In genomic region chr13:23763242-23763585, GRCm38 (mm10) we compare ENCODE assay signal across 8 mouse cellular contexts. TPM values are rescaled to one million over a fixed set of nuclear protein-coding genes. Genes with fewer than 3 reads are reported as not detected.
DNase-seq lines count a peak whose midpoint lies in the region; ATAC-seq lines count a peak whose summit lies in the region.

No protein-coding gene starts in this region.

- H3K9ac ChIP-seq in kidney, embryonic 14.5 days (ENCODE audit: low read depth, low read length) = peak overlapping the region; percentile 81
- no peak overlapping the region for H3K9ac ChIP-seq in hindbrain, embryonic 15.5 days
- peak overlapping the region; percentile 67; the same call in 1 of the 2 replicates for H3K9ac ChIP-seq in midbrain, embryonic 15.5 days

- no peaks in the 10 kb centered on the region for H3K27me3 ChIP-seq in kidney, embryonic 14.5 days (ENCODE audit: control insufficient read depth, insufficient read depth, low read length)
- H3K27me3 ChIP-seq in hindbrain, embryonic 15.5 days = no peaks in the 10 kb centered on the region
- no peaks in the 10 kb centered on the region for H3K27me3 ChIP-seq in midbrain, embryonic 15.5 days (replicated peaks)

- H3K4me2 ChIP-seq in kidney, embryonic 14.5 days (replicated peaks; ENCODE audit: low read depth, low read length) = peak overlapping the region; percentile 55
- H3K4me2 ChIP-seq in hindbrain, embryonic 15.5 days = peak overlapping the region; percentile 87
- peak overlapping the region; percentile 94 for H3K4me2 ChIP-seq in midbrain, embryonic 15.5 days

- peak overlapping the region; percentile 57 for H3K4me3 ChIP-seq in kidney, embryonic 14.5 days (ENCODE audit: low read length)
- H3K4me3 ChIP-seq in brown adipose tissue, adult 24 weeks (ENCODE audit: insufficient read depth, low read depth, low read length) = peak overlapping the region; percentile 11
- peak overlapping the region; percentile 56 for H3K4me3 ChIP-seq in hindbrain, embryonic 15.5 days
- H3K4me3 ChIP-seq in midbrain, embryonic 15.5 days = peak overlapping the region; percentile 65

- DNase-seq in kidney, adult 18-20 months = no peak
- DNase-seq in urinary bladder, postnatal 14 days (ENCODE audit: low spot score) = no peak
- no peak for DNase-seq in frontal cortex, postnatal 25 days (ENCODE audit: low spot score in 2 of 2)
- no peak for DNase-seq in layer of hippocampus, adult 11-12 months (ENCODE audit: low spot score)

- no peak for ATAC-seq in kidney, embryonic 14.5 days (ENCODE audit: low FRiP score, low TSS enrichment)
- no peak for ATAC-seq in hindbrain, embryonic 15.5 days (ENCODE audit: low FRiP score, low read depth)
- ATAC-seq in midbrain, embryonic 15.5 days (replicated peaks) = no peak

- H3K9me3 ChIP-seq in kidney, embryonic 14.5 days (ENCODE audit: control insufficient read depth, low read length) = no peaks in the 10 kb centered on the region
- no peaks in the 10 kb centered on the region for H3K9me3 ChIP-seq in hindbrain, embryonic 15.5 days
- H3K9me3 ChIP-seq in midbrain, embryonic 15.5 days = no peaks in the 10 kb centered on the region

- H3K27ac ChIP-seq in kidney, embryonic 14.5 days (ENCODE audit: low read depth, low read length) = peak overlapping the region; percentile 98
- H3K27ac ChIP-seq in brown adipose tissue, adult 24 weeks (replicated peaks; ENCODE audit: low read depth, low read length) = no peak overlapping the region
- H3K27ac ChIP-seq in hindbrain, embryonic 15.5 days (replicated peaks) = peak overlapping the region; percentile 87
- H3K27ac ChIP-seq in midbrain, embryonic 15.5 days = peak overlapping the region; percentile 87

- H3K4me1 ChIP-seq in kidney, embryonic 14.5 days (ENCODE audit: control insufficient read depth, insufficient read depth, low read length) = peaks cover 18% of the 10 kb centered on the region; the same call in 1 of the 2 replicates
- no peaks in the 10 kb centered on the region for H3K4me1 ChIP-seq in brown adipose tissue, adult 24 weeks (ENCODE audit: control insufficient read depth, insufficient read depth, insufficient read length, low read length)
- peaks cover 31% of the 10 kb centered on the region for H3K4me1 ChIP-seq in hindbrain, embryonic 15.5 days (replicated peaks)
- peaks cover 33% of the 10 kb centered on the region for H3K4me1 ChIP-seq in midbrain, embryonic 15.5 days

- no peaks in the 10 kb centered on the region for H3K36me3 ChIP-seq in kidney, embryonic 14.5 days (ENCODE audit: control insufficient read depth, insufficient read depth, low read length)
- no peaks in the 10 kb centered on the region for H3K36me3 ChIP-seq in hindbrain, embryonic 15.5 days
- H3K36me3 ChIP-seq in midbrain, embryonic 15.5 days (replicated peaks) = no peaks in the 10 kb centered on the region

- 2% methylated on average over 10 of the region's 10 CpGs for WGBS in kidney, embryonic 14.5 days
- under 1% methylated on average over 10 of the region's 10 CpGs for WGBS in hindbrain, embryonic 15.5 days
- WGBS in midbrain, embryonic 15.5 days = under 1% methylated on average over 10 of the region's 10 CpGs

RNA-seq across cellular contexts. Expression of gene Hist1h1a, which starts 0.3 kb away (rescaled TPM):
- 3.5 and 6.5 TPM in 2 replicates for polyA plus RNA-seq in kidney, embryonic 14.5 days (2014; fragmentation: Nextera tagmentation; extraction: Ambion mirVana)
- polyA plus RNA-seq in brown adipose tissue, adult 24 weeks (2012; ENCODE audit: insufficient read depth, insufficient read length, missing spikeins) = not detected in 2 replicates
- 0.75 and 0.84 TPM in 2 replicates for polyA plus RNA-seq in hindbrain, embryonic 15.5 days (2015; fragmentation: Nextera tagmentation; extraction: Ambion mirVana)
- polyA plus RNA-seq in midbrain, embryonic 15.5 days (2015; fragmentation: Nextera tagmentation; extraction: Ambion mirVana) = 0.41 and 0.48 TPM in 2 replicates

RNA-seq across cellular contexts. Expression of gene Hist1h3a, which starts 1.0 kb away (rescaled TPM):
- 8.8 and 11.6 TPM in 2 replicates for polyA plus RNA-seq in kidney, embryonic 14.5 days (2014; fragmentation: Nextera tagmentation; extraction: Ambion mirVana)
- not detected in 2 replicates for polyA plus RNA-seq in brown adipose tissue, adult 24 weeks (2012; ENCODE audit: insufficient read depth, insufficient read length, missing spikeins)
- polyA plus RNA-seq in hindbrain, embryonic 15.5 days (2015; fragmentation: Nextera tagmentation; extraction: Ambion mirVana) = 0.35 and 2.4 TPM in 2 replicates
- 0.77 and 0.98 TPM in 2 replicates for polyA plus RNA-seq in midbrain, embryonic 15.5 days (2015; fragmentation: Nextera tagmentation; extraction: Ambion mirVana)

RNA-seq across cellular contexts. Expression of gene Hist1h4a, which starts 2.2 kb away (rescaled TPM):
- polyA plus RNA-seq in kidney, embryonic 14.5 days (2014; fragmentation: Nextera tagmentation; extraction: Ambion mirVana) = 1.3 and 1.9 TPM in 2 replicates
- polyA plus RNA-seq in brown adipose tissue, adult 24 weeks (2012; ENCODE audit: insufficient read depth, insufficient read length, missing spikeins) = not detected in 2 replicates
- 0.32 and 0.51 TPM in 2 replicates for polyA plus RNA-seq in hindbrain, embryonic 15.5 days (2015; fragmentation: Nextera tagmentation; extraction: Ambion mirVana)
- not detected in 2 replicates for polyA plus RNA-seq in midbrain, embryonic 15.5 days (2015; fragmentation: Nextera tagmentation; extraction: Ambion mirVana)

RNA-seq across cellular contexts. Expression of gene Hist1h4b, which starts 6.4 kb away (rescaled TPM):
- 7.0 and 9.2 TPM in 2 replicates for polyA plus RNA-seq in kidney, embryonic 14.5 days (2014; fragmentation: Nextera tagmentation; extraction: Ambion mirVana)
- polyA plus RNA-seq in brown adipose tissue, adult 24 weeks (2012; ENCODE audit: insufficient read depth, insufficient read length, missing spikeins) = not detected in 2 replicates
- polyA plus RNA-seq in hindbrain, embryonic 15.5 days (2015; fragmentation: Nextera tagmentation; extraction: Ambion mirVana) = 1.1 and 1.9 TPM in 2 replicates
- 2.0 TPM in 1 of 2 replicates, not detected in the other for polyA plus RNA-seq in midbrain, embryonic 15.5 days (2015; fragmentation: Nextera tagmentation; extraction: Ambion mirVana)

RNA-seq across cellular contexts. Expression of gene Trim38, which starts 6.5 kb away (rescaled TPM):
- not detected in 2 replicates for polyA plus RNA-seq in kidney, embryonic 14.5 days (2014; fragmentation: Nextera tagmentation; extraction: Ambion mirVana)
- not detected in 2 replicates for polyA plus RNA-seq in brown adipose tissue, adult 24 weeks (2012; ENCODE audit: insufficient read depth, insufficient read length, missing spikeins)
- polyA plus RNA-seq in hindbrain, embryonic 15.5 days (2015; fragmentation: Nextera tagmentation; extraction: Ambion mirVana) = 0.10 TPM in 1 of 2 replicates, not detected in the other
- polyA plus RNA-seq in midbrain, embryonic 15.5 days (2015; fragmentation: Nextera tagmentation; extraction: Ambion mirVana) = not detected in 2 replicates

Comparison
In these comparisons a context has a peak if more than half of its experiments do, and no peak if none do; other contexts are left out.
1. H3K4me3 ChIP-seq: peak in every context shown above with its lines; median percentile 65 in midbrain, embryonic 15.5 days; 57 in kidney, embryonic 14.5 days; 56 in hindbrain, embryonic 15.5 days; 11 in brown adipose tissue, adult 24 weeks.